26 mouse cellular contexts compared by ENCODE assay signal in genomic region chr3:140230712-140231111, GRCm38 (mm10).
"Had no signal": no experiment of that assay in that cellular context is flagged by ENCODE, and none has a peak within 500 bp of the region (broad histone marks: within the 10 kb centered on the region; RNA-seq: fewer than 3 reads in every experiment).

No protein-coding gene starts in this region.

- H3K9ac ChIP-seq: heart, embryonic 13.5 days; heart, embryonic 15.5 days; hindbrain, embryonic 12.5 days; hindbrain, embryonic 14.5 days; intestine, embryonic 15.5 days; limb, embryonic 12.5 days had no signal

- ATAC-seq: hindbrain, embryonic 16.5 days; inflammation-experienced regulatory T-cells, adult 6 months; intestine, embryonic 15.5 days; intestine, postnatal 0 days had no signal

- H3K4me3 ChIP-seq: heart, adult 2 months; heart, embryonic 13.5 days; heart, embryonic 15.5 days; hindbrain, embryonic 10.5 days; hindbrain, embryonic 12.5 days; intestine, embryonic 15.5 days; layer of hippocampus, adult 2 months; left cerebral cortex, adult 2 months; limb, embryonic 10.5 days; limb, embryonic 12.5 days had no signal

- H3K36me3 ChIP-seq: heart, embryonic 13.5 days; heart, embryonic 15.5 days; hindbrain, embryonic 10.5 days; hindbrain, embryonic 12.5 days; intestine, embryonic 15.5 days; limb, embryonic 10.5 days; limb, embryonic 12.5 days had no signal

- H3K27ac ChIP-seq: heart, adult 2 months; heart, embryonic 13.5 days; heart, embryonic 15.5 days; hindbrain, embryonic 10.5 days; hindbrain, embryonic 12.5 days; hindbrain, embryonic 14.5 days; intestine, embryonic 15.5 days; layer of hippocampus, adult 2 months; left cerebral cortex, adult 2 months; limb, embryonic 10.5 days; limb, embryonic 12.5 days had no signal

- H3K27me3 ChIP-seq: heart, embryonic 13.5 days; heart, embryonic 15.5 days; hindbrain, embryonic 12.5 days; intestine, embryonic 15.5 days; limb, embryonic 12.5 days had no signal

- H3K4me1 ChIP-seq: heart, embryonic 13.5 days; heart, embryonic 15.5 days; hindbrain, embryonic 12.5 days; intestine, embryonic 15.5 days; limb, embryonic 10.5 days; limb, embryonic 12.5 days had no signal

- H3K4me2 ChIP-seq: heart, embryonic 11.5 days; heart, embryonic 13.5 days; heart, embryonic 15.5 days; hindbrain, embryonic 12.5 days; hindbrain, embryonic 14.5 days; intestine, embryonic 15.5 days; limb, embryonic 12.5 days had no signal

- H3K9me3 ChIP-seq: heart, embryonic 13.5 days; heart, embryonic 15.5 days; hindbrain, embryonic 10.5 days; hindbrain, embryonic 12.5 days; intestine, embryonic 15.5 days; limb, embryonic 10.5 days; limb, embryonic 12.5 days had no signal

- DNase-seq: gastrocnemius, postnatal 14 days; gastrocnemius, postnatal 36 days; heart, adult 11 months; heart, adult 2 months; heart, postnatal 14 days; heart, postnatal 36 days; kidney, adult 18-20 months; kidney, adult 8-10 months; kidney, postnatal 10 days; kidney, postnatal 25 days; kidney, postnatal 4 days; liver had no signal
